Mouse (Mus musculus): ENCODE results near the gene Nxph4. TPM values are rescaled to one million over a fixed set of nuclear protein-coding genes. Genes with fewer than 3 reads are reported as not detected.

Nxph4 gene
- polyA plus RNA-seq, 1 experiment, result 1.1 TPM

GRCm38 (mm10) chr10:127517941-127518340 lies 16.4 kb downstream of the Nxph4 start:
- no peak overlapping the region for H3K27ac ChIP-seq (ENCODE audit: insufficient read depth, low read length)
- no peaks in the 10 kb centered on the region; the same call in 1 of the 2 replicates for H3K4me1 ChIP-seq (ENCODE audit: control insufficient read depth, insufficient read depth, low read length)
- H3K4me3 ChIP-seq (ENCODE audit: insufficient read depth, low read length), result no peak overlapping the region
- TF ChIP-seq CTCF (IDR thresholded peaks at IDR 0.05; ENCODE audit: borderline replicate concordance, insufficient read depth, low read length) (no peak), POLR2A (IDR thresholded peaks at IDR 0.05; ENCODE audit: low read depth, low read length) (no peak)

GRCm38 (mm10) chr10:127516576-127517260 lies 17.6 kb downstream of the Nxph4 start:
- TF ChIP-seq CTCF (IDR thresholded peaks at IDR 0.05; ENCODE audit: borderline replicate concordance, insufficient read depth, low read length) (no peak), POLR2A (IDR thresholded peaks at IDR 0.05; ENCODE audit: low read depth, low read length) (no peak; the same call in none of the 2 replicates)
- Histone ChIP-seq H3K27ac (ENCODE audit: insufficient read depth, low read length) (no peak overlapping the region), H3K4me1 (ENCODE audit: control insufficient read depth, insufficient read depth, low read length) (no peaks in the 10 kb centered on the region; the same call in none of the 2 replicates), H3K4me3 (ENCODE audit: insufficient read depth, low read length) (no peak overlapping the region)

- Histone ChIP-seq H3K27ac (ENCODE audit: insufficient read depth, low read length) (no peak overlapping the region), H3K4me1 (ENCODE audit: control insufficient read depth, insufficient read depth, low read length) (no peaks in the 10 kb centered on the region; the same call in none of the 2 replicates), H3K4me3 (ENCODE audit: insufficient read depth, low read length) (no peak overlapping the region)
- no peak for TF ChIP-seq CTCF (IDR thresholded peaks at IDR 0.05; ENCODE audit: borderline replicate concordance, insufficient read depth, low read length)
- no peak for TF ChIP-seq POLR2A (IDR thresholded peaks at IDR 0.05; ENCODE audit: low read depth, low read length)
Observed at GRCm38 (mm10) chr10:127515983-127516459, 18.3 kb downstream of the Nxph4 start.

- TF ChIP-seq CTCF (IDR thresholded peaks at IDR 0.05; ENCODE audit: borderline replicate concordance, insufficient read depth, low read length), result no peak
- no peak for TF ChIP-seq POLR2A (IDR thresholded peaks at IDR 0.05; ENCODE audit: low read depth, low read length)
- H3K27ac ChIP-seq (ENCODE audit: insufficient read depth, low read length), result no peak overlapping the region
- H3K4me3 ChIP-seq (ENCODE audit: insufficient read depth, low read length), result no peak overlapping the region
- H3K4me1 ChIP-seq (ENCODE audit: control insufficient read depth, insufficient read depth, low read length), result no peaks in the 10 kb centered on the region; the same call in none of the 2 replicates
Observed at GRCm38 (mm10) chr10:127515271-127515982, 18.9 kb downstream of the Nxph4 start.

GRCm38 (mm10) chr10:127514764-127515163 lies 19.6 kb downstream of the Nxph4 start, which contains the start of gene Ndufa4l2:
Gene Ndufa4l2, plus strand, starts transcription at chr10:127514967.
- Histone ChIP-seq H3K4me3 (ENCODE audit: insufficient read depth, low read length) (no peak within 1 kb of the TSS), H3K4me1 (ENCODE audit: control insufficient read depth, insufficient read depth, low read length) (no peaks in the 10 kb centered on the region; the same call in none of the 2 replicates), H3K27ac (ENCODE audit: insufficient read depth, low read length) (no peak within 1 kb of the TSS)
- TF ChIP-seq POLR2A (IDR thresholded peaks at IDR 0.05; ENCODE audit: low read depth, low read length), result no peak
- TF ChIP-seq CTCF (IDR thresholded peaks at IDR 0.05; ENCODE audit: borderline replicate concordance, insufficient read depth, low read length), result no peak

DNA sequence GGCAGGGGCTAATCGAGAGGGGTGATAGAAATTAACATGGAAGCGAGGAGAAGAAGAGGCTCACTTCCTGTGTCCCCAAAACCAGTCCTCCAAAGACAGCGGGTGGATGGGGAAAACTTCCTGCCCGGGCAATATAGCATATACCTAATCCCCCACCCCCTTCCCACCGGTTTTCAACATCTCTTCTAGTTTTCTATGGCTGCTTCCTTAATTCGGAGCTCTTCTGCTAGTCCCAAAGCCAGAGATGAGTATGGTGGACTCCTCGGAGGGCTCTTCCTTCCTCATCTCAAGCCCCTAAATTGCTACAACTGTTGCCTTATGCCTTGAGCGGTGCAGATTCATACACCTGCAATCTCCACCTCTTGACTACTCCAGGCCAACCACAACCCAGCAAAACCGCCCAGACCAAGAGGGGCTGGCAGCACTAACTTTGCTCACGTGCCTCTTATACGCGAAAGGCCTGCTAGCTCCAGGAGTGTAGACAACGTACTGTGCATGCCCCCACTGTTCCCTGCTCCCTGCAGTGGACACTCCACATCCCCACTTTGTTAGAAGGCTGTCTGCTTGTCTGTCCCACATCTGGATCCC lies 20.2 kb downstream of the Nxph4 start:
- H3K4me3 ChIP-seq (ENCODE audit: insufficient read depth, low read length), result no peak overlapping the region
- no peaks in the 10 kb centered on the region; the same call in none of the 2 replicates for H3K4me1 ChIP-seq (ENCODE audit: control insufficient read depth, insufficient read depth, low read length)
- TF ChIP-seq CTCF (IDR thresholded peaks at IDR 0.05; ENCODE audit: borderline replicate concordance, insufficient read depth, low read length) (no peak), POLR2A (IDR thresholded peaks at IDR 0.05; ENCODE audit: low read depth, low read length) (no peak)
- H3K27ac ChIP-seq (ENCODE audit: insufficient read depth, low read length), result no peak overlapping the region

- H3K4me1 ChIP-seq (ENCODE audit: control insufficient read depth, insufficient read depth, low read length), result no peaks in the 10 kb centered on the region; the same call in none of the 2 replicates
- H3K4me3 ChIP-seq (ENCODE audit: insufficient read depth, low read length), result no peak overlapping the region
- H3K27ac ChIP-seq (ENCODE audit: insufficient read depth, low read length), result no peak overlapping the region
- TF ChIP-seq CTCF (IDR thresholded peaks at IDR 0.05; ENCODE audit: borderline replicate concordance, insufficient read depth, low read length), result no peak
- TF ChIP-seq POLR2A (IDR thresholded peaks at IDR 0.05; ENCODE audit: low read depth, low read length), result no peak
Observed at GRCm38 (mm10) chr10:127513501-127514091, 20.8 kb downstream of the Nxph4 start.

DNA sequence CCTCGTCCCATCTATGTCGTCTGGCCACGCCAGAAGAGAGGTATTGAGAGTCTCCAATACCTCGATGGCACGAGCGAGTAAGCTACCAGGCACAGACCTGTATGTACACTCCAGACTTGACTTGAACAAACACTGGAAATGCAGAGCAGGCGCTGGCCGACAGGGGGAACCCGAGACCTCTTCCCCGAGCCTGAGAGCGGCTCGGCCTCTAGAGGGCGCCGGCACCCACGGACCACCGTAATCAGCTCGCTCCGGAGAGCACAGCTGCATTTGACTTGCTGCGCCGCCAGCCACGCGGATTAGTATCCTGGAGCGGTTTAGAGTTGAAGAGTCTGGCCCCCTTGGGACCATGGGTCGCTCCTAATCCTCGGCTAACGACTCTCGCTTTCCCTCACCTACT lies 21.5 kb downstream of the Nxph4 start:
- H3K27ac ChIP-seq (ENCODE audit: insufficient read depth, low read length), result no peak overlapping the region
- TF ChIP-seq CTCF (IDR thresholded peaks at IDR 0.05; ENCODE audit: borderline replicate concordance, insufficient read depth, low read length) (peak; percentile 97), POLR2A (IDR thresholded peaks at IDR 0.05; ENCODE audit: low read depth, low read length) (no peak)
- H3K4me1 ChIP-seq (ENCODE audit: control insufficient read depth, insufficient read depth, low read length), result no peaks in the 10 kb centered on the region; the same call in none of the 2 replicates
- no peak overlapping the region for H3K4me3 ChIP-seq (ENCODE audit: insufficient read depth, low read length)

- TF ChIP-seq POLR2A (IDR thresholded peaks at IDR 0.05; ENCODE audit: low read depth, low read length), result no peak
- TF ChIP-seq CTCF (IDR thresholded peaks at IDR 0.05; ENCODE audit: borderline replicate concordance, insufficient read depth, low read length), result no peak
- H3K27ac ChIP-seq (ENCODE audit: insufficient read depth, low read length), result peak overlapping the region; percentile 38; the same call in 1 of the 2 replicates
- H3K4me1 ChIP-seq (ENCODE audit: control insufficient read depth, insufficient read depth, low read length), result no peaks in the 10 kb centered on the region; the same call in none of the 2 replicates
Observed at GRCm38 (mm10) chr10:127512307-127512666, 22.1 kb downstream of the Nxph4 start.

More at GRCm38 (mm10) chr10:127512307-127512666, 22.1 kb downstream of the Nxph4 start:
- H3K4me3 ChIP-seq (ENCODE audit: insufficient read depth, low read length), result peak overlapping the region; percentile 57
